Mouse (Mus musculus) Patski (cell line): Measurements from ENCODE around the gene Ldb3. TPM values are rescaled to one million over a fixed set of nuclear protein-coding genes. Genes with fewer than 3 reads are reported as not detected.

Experiments used
- ATAC-seq: fragments of 100-300 bp; one replicate; pipeline ENCODE4 v1.8.0; 2021
- CTCF ChIA-PET: fragments of 350-600 bp; sonication (Branson Sonifier 250); formaldehyde crosslinking; loops from one replicate; lab custom pipeline; 2022; ENCODE audit warnings: inconsistent platforms; lab: Charles Lee
- POLR2A ChIA-PET: fragments of 350-600 bp; sonication (Branson Sonifier 250); formaldehyde crosslinking; loops from one replicate; lab custom pipeline; 2022; ENCODE audit warnings: antibody characterized with exemption, inconsistent platforms; lab: Charles Lee
- DNase-seq: peaks from one replicate; pipeline ENCODE4 v3.0.0-alpha.2; 2011; ENCODE audit warnings: low read depth, low spot score
- H3K27me3 ChIP-seq: fragments of 371-371 bp; one replicate; pipeline ENCODE4 v1.5.1; 2021
- CTCF ChIP-seq: fragments of 100-300 bp; IDR thresholded peaks from one replicate; pipeline ENCODE4 v1.5.1; 2021
- in situ Hi-C: fragments of 300-500 bp; cut with MboI; formaldehyde crosslinking; loops from 3 replicates; pipeline ENCODE4 v1.11.1; 2018; ENCODE audit warnings: low pct_unique_long_range_greater_than_20kb, mixed read lengths
- polyA plus RNA-seq: library from polyadenylated mRNA; unstranded; gene quantifications from one replicate; pipeline ENCODE4 v1.2.3, GENCODE M21; 2021

Gene Ldb3
- polyA plus RNA-seq, 1 experiment from 2014 or later: 0.46 TPM

DNA sequence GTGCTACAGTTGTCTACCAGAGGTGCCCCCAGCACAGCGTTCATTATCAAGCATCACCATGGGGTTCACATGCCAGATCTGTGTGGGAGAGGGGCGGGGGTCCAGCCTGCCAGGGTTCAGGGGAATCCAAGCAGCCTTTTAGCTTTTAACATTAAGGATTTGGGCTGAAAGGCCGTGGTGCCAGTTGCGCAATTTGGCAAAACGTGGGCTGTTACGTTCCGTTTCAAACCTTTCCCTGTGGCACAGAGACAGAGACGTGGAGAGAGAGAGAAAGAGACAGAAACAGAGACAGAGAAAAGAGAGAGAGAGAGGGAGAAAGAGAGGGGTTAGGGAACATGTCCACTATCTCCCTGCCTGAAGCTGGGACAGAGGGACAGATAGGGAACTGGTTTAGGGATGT, 26.8 kb downstream of the Ldb3 start:
- ChIA-PET POLR2A (no interaction called here), CTCF (interaction anchor here (0.8 to 2.1 kb wide), 2 partner anchors 79 to 102 kb away, joined by 3 to 7 read pairs; no protein-coding TSS in a partner anchor)
- no peak for TF ChIP-seq CTCF
- in situ Hi-C loops: loop anchor here (25.0 kb wide), 2 partner anchors 299 to 474 kb away; partner anchors contain the start of gene Anxa8
- no peaks in the 10 kb centered on the region for H3K27me3 ChIP-seq
- ATAC-seq: no peak
- no peak for DNase-seq

DNA sequence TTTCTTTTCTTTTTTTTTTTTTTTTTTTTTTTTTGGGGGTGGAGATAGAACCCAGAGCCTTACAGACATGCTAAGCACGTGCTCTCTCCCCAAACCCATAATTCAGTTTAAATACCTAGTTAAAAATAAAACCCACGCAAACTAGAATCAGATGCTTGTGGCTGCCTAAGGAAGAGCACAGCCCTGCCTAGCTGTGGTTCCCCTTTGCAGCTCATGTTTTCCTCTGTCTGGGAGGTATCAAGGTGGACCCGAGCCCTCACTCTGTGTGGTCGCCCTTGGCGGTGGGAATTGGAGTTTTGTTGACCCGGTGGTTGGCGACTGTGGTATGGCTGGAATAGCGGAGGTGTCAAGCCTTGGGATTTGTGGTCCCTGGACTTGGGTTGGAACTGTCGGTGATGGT, 29.5 kb downstream of the Ldb3 start:
- no peak for DNase-seq
- in situ Hi-C loops: loop anchor here (10.0 to 25.0 kb wide), 3 partner anchors 134 to 472 kb away; partner anchors contain the start of gene Anxa8
- CTCF ChIA-PET: interaction anchor here (1.5 kb wide), 1 partner anchor 9 kb away, joined by 4 read pairs; no protein-coding TSS in a partner anchor
- no peak for TF ChIP-seq CTCF
- no peak for ATAC-seq
- POLR2A ChIA-PET: interaction anchor here (0.6 kb wide), 1 partner anchor 137 kb away, joined by 4 read pairs; no protein-coding TSS in a partner anchor
- H3K27me3 ChIP-seq: no peaks in the 10 kb centered on the region

DNA sequence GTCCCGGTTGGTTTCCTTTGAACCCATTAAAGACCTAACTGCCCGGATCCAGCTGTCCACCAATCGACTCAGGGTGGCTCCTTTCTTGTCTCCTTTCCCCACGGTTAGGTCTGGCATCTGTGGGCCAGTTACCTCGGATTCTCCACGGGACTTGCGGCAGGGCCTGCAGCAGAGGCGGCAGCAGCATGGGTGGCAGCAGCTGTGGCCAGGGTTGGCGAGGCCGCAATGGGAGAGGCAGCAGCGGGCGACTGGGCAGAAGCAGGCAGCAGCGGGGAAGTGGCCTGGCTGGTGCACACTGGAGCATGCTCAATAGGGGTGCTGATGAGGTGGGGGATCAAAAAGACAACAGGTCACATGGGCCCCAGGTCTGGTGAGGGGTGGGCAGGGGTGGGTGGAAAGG, 33.3 kb downstream of the Ldb3 start:
- ChIA-PET POLR2A (no interaction called here), CTCF (no interaction called here)
- no peaks in the 10 kb centered on the region for H3K27me3 ChIP-seq
- ATAC-seq: no peak
- DNase-seq: no peak
- TF ChIP-seq CTCF: no peak
- in situ Hi-C loops: loop anchor here (10.0 to 25.0 kb wide), 3 partner anchors 130 to 468 kb away; partner anchors contain the start of gene Anxa8

DNA sequence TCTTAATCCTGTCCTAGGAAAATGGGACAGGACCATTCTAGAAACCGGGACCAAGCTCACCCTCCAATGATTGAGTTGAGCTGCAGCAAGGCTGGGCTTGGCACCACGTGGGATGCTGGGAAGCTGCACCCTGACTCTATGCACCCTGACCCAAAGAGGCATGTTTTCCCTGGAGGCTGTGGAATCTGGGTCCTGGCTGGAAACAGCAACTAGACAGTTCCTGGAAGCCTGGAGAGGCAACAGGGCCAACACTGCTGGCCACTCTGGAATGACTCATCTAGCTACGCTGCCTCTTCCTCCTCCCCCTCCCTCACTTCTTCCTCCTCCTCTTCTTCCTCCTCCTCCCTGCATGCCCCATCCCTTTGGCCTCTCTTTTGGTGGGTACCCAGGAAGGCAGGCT, 34.4 kb downstream of the Ldb3 start:
- H3K27me3 ChIP-seq: no peaks in the 10 kb centered on the region
- in situ Hi-C loops: loop anchor here (10.0 to 25.0 kb wide), 3 partner anchors 129 to 467 kb away; partner anchors contain the start of gene Anxa8
- POLR2A ChIA-PET: no interaction called here
- DNase-seq (no peak), ATAC-seq (no peak)
- CTCF ChIA-PET: interaction anchor here (1.2 to 1.5 kb wide), 2 partner anchors 10 to 127 kb away, joined by 3 read pairs; no protein-coding TSS in a partner anchor
- no peak for TF ChIP-seq CTCF

DNA sequence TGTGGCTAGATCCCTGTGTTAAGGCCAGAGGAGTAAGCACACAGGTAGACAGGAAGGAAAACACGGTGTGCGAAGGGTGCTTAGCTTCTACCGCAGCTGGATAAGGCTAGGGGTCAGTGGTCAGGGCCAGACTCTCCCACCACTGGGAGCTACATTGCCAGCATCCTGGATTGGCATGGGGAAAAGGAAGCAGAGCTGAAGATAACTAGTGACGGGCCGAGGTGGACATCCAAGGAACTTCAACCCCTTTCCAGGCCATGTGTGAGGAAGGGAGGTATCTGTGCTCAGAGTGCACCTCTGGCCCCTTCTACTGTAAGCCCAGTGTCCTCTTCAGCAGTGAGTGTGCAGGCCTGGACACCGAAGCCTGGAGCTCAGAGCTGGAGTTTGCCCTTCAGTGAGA, 35.0 kb downstream of the Ldb3 start:
- TF ChIP-seq CTCF: no peak
- POLR2A ChIA-PET: interaction anchor here (0.7 kb wide), 1 partner anchor 11 kb away, joined by 3 read pairs; no protein-coding TSS in a partner anchor
- DNase-seq: no peak
- no peak for ATAC-seq
- in situ Hi-C loops: loop anchor here (10.0 to 25.0 kb wide), 3 partner anchors 129 to 466 kb away; partner anchors contain the start of gene Anxa8
- CTCF ChIA-PET: interaction anchor here (1.1 to 1.5 kb wide), 3 partner anchors 11 to 126 kb away, joined by 3 read pairs; no protein-coding TSS in a partner anchor
- no peaks in the 10 kb centered on the region for H3K27me3 ChIP-seq

DNA sequence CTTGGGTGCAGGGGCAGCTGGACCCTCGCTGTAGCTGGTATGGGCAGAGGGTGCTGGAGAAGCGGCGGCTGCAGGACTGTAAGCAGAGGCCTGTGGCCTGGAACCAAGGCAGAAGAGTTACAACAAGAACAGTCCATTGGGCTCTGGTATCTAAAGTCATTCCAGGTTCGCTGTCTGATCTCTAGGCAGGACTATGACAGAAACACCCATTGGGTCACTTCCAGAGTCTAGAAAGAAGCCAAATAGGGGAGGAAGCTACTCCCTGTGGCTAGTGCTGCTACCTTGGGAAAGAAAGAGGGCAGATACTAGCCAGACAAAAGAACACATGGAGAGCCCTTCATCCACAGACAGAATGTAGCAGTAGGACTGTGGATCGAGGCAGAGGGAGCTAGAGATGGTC, 36.3 kb downstream of the Ldb3 start:
- no peak for DNase-seq
- TF ChIP-seq CTCF: no peak
- ChIA-PET POLR2A (no interaction called here), CTCF (interaction anchor here (1.0 to 1.3 kb wide), 5 partner anchors 13 to 95 kb away, joined by 3 to 5 read pairs (median 3); no protein-coding TSS in a partner anchor)
- H3K27me3 ChIP-seq: no peaks in the 10 kb centered on the region
- ATAC-seq: no peak
- in situ Hi-C loops: loop anchor here (10.0 to 25.0 kb wide), 3 partner anchors 127 to 465 kb away; partner anchors contain the start of gene Anxa8

DNA sequence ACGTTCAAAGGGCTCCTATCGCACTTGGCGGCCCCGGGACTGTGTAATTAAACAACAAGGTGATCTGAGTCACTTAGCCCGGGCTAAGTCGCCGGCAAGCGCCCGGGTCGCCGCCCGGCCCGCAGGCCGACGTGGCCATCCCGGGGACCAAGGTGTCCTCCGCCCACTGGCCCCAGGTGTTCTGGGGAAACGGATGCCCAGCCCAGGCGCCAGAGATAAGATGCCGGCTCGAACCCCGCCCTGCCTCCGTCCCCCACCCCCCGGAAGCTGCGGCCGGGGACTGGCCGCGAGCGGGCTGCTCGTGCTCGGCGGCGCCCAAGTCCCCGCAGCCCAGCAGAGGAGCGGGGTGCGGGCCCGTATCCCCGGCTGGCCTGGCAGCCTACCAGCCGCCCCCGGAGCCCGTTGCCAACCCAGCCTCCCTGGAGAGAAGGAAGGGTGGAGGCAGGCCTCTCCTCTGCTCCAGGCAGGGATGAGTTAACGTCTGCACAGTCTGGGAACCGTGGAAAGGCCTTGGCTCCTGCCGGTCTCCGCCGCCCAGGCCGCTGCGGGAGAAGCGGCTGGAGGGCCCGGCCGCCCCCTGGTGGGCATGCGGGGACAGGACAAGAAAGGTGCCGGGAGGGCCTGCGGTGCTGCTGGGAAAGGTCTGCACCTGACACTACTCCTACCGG, 39.3 kb downstream of the Ldb3 start:
- H3K27me3 ChIP-seq: no peaks in the 10 kb centered on the region
- POLR2A ChIA-PET: no interaction called here
- in situ Hi-C loops: loop anchor here (5.0 kb wide), 2 partner anchors 47 to 102 kb away; partner anchors contain the start of gene Bmpr1a
- peak; percentile 94 for ATAC-seq
- no peak for TF ChIP-seq CTCF
- CTCF ChIA-PET: interaction anchor here (0.6 to 1.2 kb wide), 3 partner anchors 14 to 90 kb away, joined by 3 to 4 read pairs (median 3); no protein-coding TSS in a partner anchor
- no peak for DNase-seq

DNA sequence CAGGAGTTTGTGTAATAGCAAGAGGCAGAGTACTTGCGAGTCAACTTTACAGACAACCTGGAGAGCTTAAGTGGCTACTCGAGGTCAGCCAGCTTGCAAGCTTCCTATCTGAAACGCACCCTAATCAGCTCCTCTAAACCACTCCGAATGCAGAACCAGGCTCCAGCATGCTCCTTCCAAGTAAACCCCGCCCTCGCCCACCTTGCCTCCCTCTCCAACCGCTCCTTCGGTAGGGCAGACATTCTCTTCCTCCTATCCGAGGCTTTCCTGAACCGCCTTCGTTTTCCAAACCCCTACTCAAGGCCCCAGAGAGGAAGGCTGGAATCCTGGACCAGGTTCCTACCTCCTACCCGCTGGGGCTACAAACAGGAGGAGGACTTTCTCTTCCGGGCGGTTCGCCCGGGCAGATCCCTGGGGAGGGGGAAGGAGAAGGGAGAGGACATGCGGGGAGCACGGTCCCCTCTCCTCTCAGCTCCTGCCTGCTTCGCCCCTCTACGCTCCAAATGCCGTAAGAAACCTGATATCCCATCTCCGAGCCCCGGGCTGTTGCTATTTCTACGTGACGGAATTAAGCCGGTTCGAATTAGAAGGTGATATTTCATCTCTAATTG, 40.0 kb downstream of the Ldb3 start:
- in situ Hi-C loops: loop anchor here (5.0 kb wide), 2 partner anchors 46 to 101 kb away; partner anchors contain the start of gene Bmpr1a
- DNase-seq: no peak
- H3K27me3 ChIP-seq: no peaks in the 10 kb centered on the region
- ATAC-seq: peak; percentile 1
- TF ChIP-seq CTCF: no peak
- ChIA-PET CTCF (interaction anchor here (0.8 to 3.0 kb wide), 7 partner anchors 20 to 140 kb away, joined by 3 to 8 read pairs (median 3); no protein-coding TSS in a partner anchor), POLR2A (interaction anchor here (0.6 to 1.1 kb wide), 3 partner anchors 89 to 252 kb away, joined by 3 to 6 read pairs (median 3); no protein-coding TSS in a partner anchor)

DNA sequence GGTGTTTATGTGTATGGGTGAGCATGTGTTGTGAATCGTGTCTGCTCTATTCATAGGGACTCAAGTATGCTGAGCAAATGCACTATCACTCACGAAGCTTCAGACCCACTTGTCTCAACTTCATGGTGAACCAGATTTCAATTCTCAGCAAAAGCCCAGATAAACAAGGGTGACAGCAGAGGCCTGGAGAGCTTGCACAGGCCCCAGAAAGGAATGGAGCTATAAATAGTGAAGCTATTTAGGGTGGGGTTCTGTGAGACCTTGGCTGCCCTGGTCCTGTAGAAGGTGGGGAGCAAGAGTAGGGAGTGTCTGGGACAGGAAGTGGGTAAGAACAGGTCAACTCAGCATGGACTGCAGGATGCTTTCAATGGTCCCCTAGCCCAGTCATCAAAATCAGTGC, 43.9 kb downstream of the Ldb3 start:
- POLR2A ChIA-PET: no interaction called here
- no peak for TF ChIP-seq CTCF
- CTCF ChIA-PET: no interaction called here
- in situ Hi-C loops: no loop called here
- ATAC-seq (no peak), DNase-seq (no peak)
- no peaks in the 10 kb centered on the region for H3K27me3 ChIP-seq

DNA sequence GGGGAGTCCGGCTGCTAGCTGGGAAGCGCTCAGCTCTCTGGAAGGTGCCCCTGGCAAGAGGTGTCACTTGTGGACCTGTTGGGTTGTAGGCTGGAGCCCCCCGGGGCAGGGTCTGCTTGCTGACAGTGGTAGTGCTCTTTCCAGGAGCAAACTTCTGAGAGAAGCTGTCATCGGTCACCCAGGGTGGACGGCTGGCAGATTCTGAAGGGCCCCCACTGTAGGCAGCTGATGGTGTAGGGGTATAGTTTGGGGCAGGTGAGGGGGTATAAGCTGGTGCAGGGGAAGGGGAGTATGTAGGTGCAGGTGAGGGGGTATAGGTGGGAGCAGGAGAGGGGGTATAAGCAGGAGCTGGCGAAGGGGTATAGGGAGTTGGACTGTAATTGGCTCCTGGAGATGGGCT, 44.5 kb downstream of the Ldb3 start:
- CTCF ChIA-PET: interaction anchor here (1.3 kb wide), 1 partner anchor 55 kb away, joined by 3 read pairs; no protein-coding TSS in a partner anchor
- H3K27me3 ChIP-seq: no peaks in the 10 kb centered on the region
- in situ Hi-C loops: no loop called here
- no peak for TF ChIP-seq CTCF
- DNase-seq (no peak), ATAC-seq (no peak)
- POLR2A ChIA-PET: no interaction called here
